Mouse (Mus musculus) neural tube, embryonic 11.5 days (tissue): ENCODE measurements around the gene Tbx21. TPM values are rescaled to one million over a fixed set of nuclear protein-coding genes. Genes with fewer than 3 reads are reported as not detected.
A peak's percentile ranks its signal among the peaks of the same experiment; 100 is the strongest.

ENCODE experiments used
- ATAC-seq: fragments of 200-750 bp; cut with Nextera tagmentation; 2 replicates; pipeline ENCODE4 v1.8.0; 2017; ENCODE audit warnings: moderate number of reproducible peaks, mild to moderate bottlenecking, moderate TSS enrichment, moderate library complexity; ENCODE audit not compliant: insufficient read depth, low FRiP score, low TSS enrichment
- DNase-seq: peaks from one replicate; pipeline ENCODE4 v3.0.0-alpha.2; 2015; ENCODE audit warnings: low spot score
- H3K27ac ChIP-seq: fragments of 300-500 bp; sonication (generic); 2 replicates; pipeline ENCODE4 v1.5.1; 2014; ENCODE audit warnings: low read depth, mild to moderate bottlenecking, low read length
- H3K27me3 ChIP-seq: fragments of 300-500 bp; sonication (generic); 2 replicates; pipeline ENCODE4 v1.6.1; 2014; ENCODE audit warnings: mild to moderate bottlenecking, low read length, mixed read lengths; ENCODE audit not compliant: control insufficient read depth, insufficient read depth
- H3K36me3 ChIP-seq: fragments of 300-500 bp; sonication (generic); 2 replicates; pipeline ENCODE4 v1.6.1; 2014; ENCODE audit warnings: mild to moderate bottlenecking, low read length, moderate library complexity, mixed read lengths; ENCODE audit not compliant: control insufficient read depth, insufficient read depth
- H3K4me1 ChIP-seq: fragments of 300-500 bp; sonication (generic); 2 replicates; pipeline ENCODE4 v1.6.1; 2014; ENCODE audit warnings: low read length, mixed read lengths; ENCODE audit not compliant: control insufficient read depth, insufficient read depth
- H3K4me2 ChIP-seq: fragments of 300-500 bp; sonication (generic); 2 replicates; pipeline ENCODE4 v1.6.1; 2014; ENCODE audit warnings: low read depth, mild to moderate bottlenecking, moderate library complexity
- H3K4me3 ChIP-seq: fragments of 300-500 bp; sonication (generic); 2 replicates; pipeline ENCODE4 v1.5.1; 2014; ENCODE audit warnings: low read depth, low read length
- H3K9ac ChIP-seq: fragments of 300-500 bp; sonication (generic); 2 replicates; pipeline ENCODE4 v1.6.1; 2014; ENCODE audit warnings: mild to moderate bottlenecking, low read length
- H3K9me3 ChIP-seq: fragments of 300-500 bp; sonication (generic); 2 replicates; pipeline ENCODE4 v1.6.1; 2016; ENCODE audit warnings: low read length; ENCODE audit not compliant: control insufficient read depth
- WGBS: fragments of 180-500 bp; shearing (Covaris S2); extraction: QIAGEN DNeasy Blood & Tissue Kit; methylation state at CpG from one replicate; pipeline ENCODE4 v1.1.7; 2014; 5-methylcytosine and 5-hydroxymethylcytosine counted together
- polyA plus RNA-seq: library from polyadenylated mRNA; unstranded; fragments of >200 nt; fragmentation: Nextera tagmentation; extraction: Ambion mirVana; gene quantifications from 2 replicates; pipeline ENCODE4 v1.2.1, GENCODE M21; 2014

Gene Tbx21
- polyA plus RNA-seq: 0.19 and 0.21 TPM in 2 replicates

GRCm38 (mm10) chr11:97114671-97115601, at the start of gene Tbx21:
Gene Tbx21 (minus strand): TSS chr11:97115331.
- Histone ChIP-seq H3K27me3 (peaks cover 40% of the 10 kb centered on the region), H3K9ac (0 out of 2 replicates have a peak within 1 kb of the TSS, but pooled peaks have one; percentile 5), H3K9me3 (no peaks in the 10 kb centered on the region), H3K4me1 (peaks cover 14% of the 10 kb centered on the region; the same call in 1 of the 2 replicates), H3K4me2 (peak within 1 kb of the TSS; percentile 49), H3K4me3 (peak within 1 kb of the TSS; percentile 35), H3K27ac (no peak within 1 kb of the TSS), H3K36me3 (no peaks in the 10 kb centered on the region)
- ATAC-seq: no peak
- WGBS: under 1% methylated on average over 80 of the region's 87 CpGs
- peak; percentile 55 for DNase-seq

- no peaks in the 10 kb centered on the region for H3K9me3 ChIP-seq
- peaks cover 37% of the 10 kb centered on the region for H3K36me3 ChIP-seq
Measured at GRCm38 (mm10) chr11:97160341-97160740, 45.2 kb upstream of the Tbx21 start.

GRCm38 (mm10) chr11:97156999-97157398, 41.9 kb upstream of the Tbx21 start:
- Histone ChIP-seq H3K27ac (no peak overlapping the region), H3K9ac (no peak overlapping the region), H3K4me2 (no peak overlapping the region), H3K4me3 (no peak overlapping the region), H3K27me3 (no peaks in the 10 kb centered on the region), H3K9me3 (no peaks in the 10 kb centered on the region), H3K36me3 (peaks cover 19% of the 10 kb centered on the region), H3K4me1 (peaks cover 9% of the 10 kb centered on the region)
- DNase-seq (no peak), ATAC-seq (no peak)
- WGBS: 85% methylated on average over 7 of the region's 7 CpGs

More at GRCm38 (mm10) chr11:97160341-97160740, 45.2 kb upstream of the Tbx21 start:
- Histone ChIP-seq H3K4me2 (no peak overlapping the region), H3K9ac (no peak overlapping the region), H3K4me3 (no peak overlapping the region), H3K27ac (no peak overlapping the region), H3K4me1 (no peaks in the 10 kb centered on the region), H3K27me3 (no peaks in the 10 kb centered on the region)
- DNase-seq: no peak
- ATAC-seq: no peak
- 92% methylated on average over 6 of the region's 6 CpGs for WGBS

GRCm38 (mm10) chr11:97152662-97153287, 37.6 kb upstream of the Tbx21 start:
- H3K9ac ChIP-seq: no peak overlapping the region
- WGBS: 17% methylated on average over 10 of the region's 10 CpGs
- ATAC-seq (no peak), DNase-seq (no peak)
- H3K4me2 ChIP-seq: peak overlapping the region; percentile 91
- peaks cover 2% of the 10 kb centered on the region; the same call in 1 of the 2 replicates for H3K27me3 ChIP-seq
- H3K36me3 ChIP-seq: no peaks in the 10 kb centered on the region; the same call in 1 of the 2 replicates
- H3K4me3 ChIP-seq: no peak overlapping the region
- peaks cover 27% of the 10 kb centered on the region for H3K4me1 ChIP-seq
- no peaks in the 10 kb centered on the region for H3K9me3 ChIP-seq
- H3K27ac ChIP-seq: no peak overlapping the region

- peaks cover 27% of the 10 kb centered on the region for H3K4me1 ChIP-seq
- no peaks in the 10 kb centered on the region for H3K9me3 ChIP-seq
- peak overlapping the region; percentile 91 for H3K4me2 ChIP-seq
- H3K27ac ChIP-seq: no peak overlapping the region
- H3K9ac ChIP-seq: peak overlapping the region; percentile 84; the same call in 1 of the 2 replicates
- peaks cover 2% of the 10 kb centered on the region; the same call in 1 of the 2 replicates for H3K27me3 ChIP-seq
- H3K4me3 ChIP-seq: peak overlapping the region; percentile 83
- no peak for DNase-seq
- no peak for ATAC-seq
- WGBS: 3% methylated on average over 11 of the region's 11 CpGs
- H3K36me3 ChIP-seq: no peaks in the 10 kb centered on the region; the same call in 1 of the 2 replicates
Measured at GRCm38 (mm10) chr11:97152023-97152426, 36.9 kb upstream of the Tbx21 start.

GRCm38 (mm10) chr11:97151343-97151801, 36.2 kb upstream of the Tbx21 start, which contains the start of gene Tbkbp1:
Gene Tbkbp1 (minus strand): TSS chr11:97151495.
- H3K4me3 ChIP-seq: peak within 1 kb of the TSS; percentile 83
- DNase-seq: peak; percentile 62
- H3K27me3 ChIP-seq: peaks cover 2% of the 10 kb centered on the region; the same call in 1 of the 2 replicates
- ATAC-seq: peak; percentile 42; the same call in 1 of the 2 replicates
- H3K36me3 ChIP-seq: no peaks in the 10 kb centered on the region; the same call in 1 of the 2 replicates
- H3K9me3 ChIP-seq: no peaks in the 10 kb centered on the region
- WGBS: 0% methylated on average over 22 of the region's 64 CpGs
- peak within 1 kb of the TSS; percentile 91 for H3K4me2 ChIP-seq
- H3K27ac ChIP-seq: peak within 1 kb of the TSS; percentile 94
- H3K4me1 ChIP-seq: peaks cover 29% of the 10 kb centered on the region
- H3K9ac ChIP-seq: peak within 1 kb of the TSS; percentile 84

- 0% methylated on average over 68 of the region's 102 CpGs for WGBS
- Histone ChIP-seq H3K9me3 (no peaks in the 10 kb centered on the region), H3K27me3 (peaks cover 2% of the 10 kb centered on the region; the same call in 1 of the 2 replicates), H3K4me3 (peak overlapping the region; percentile 83), H3K4me1 (peaks cover 30% of the 10 kb centered on the region), H3K36me3 (no peaks in the 10 kb centered on the region; the same call in 1 of the 2 replicates), H3K9ac (peak overlapping the region; percentile 84), H3K4me2 (peak overlapping the region; percentile 91), H3K27ac (peak overlapping the region; percentile 94)
- DNase-seq: peak; percentile 87
- peak; percentile 80 for ATAC-seq
Measured at GRCm38 (mm10) chr11:97150411-97151330, 35.5 kb upstream of the Tbx21 start.
